Mouse (Mus musculus): ENCODE measurements around the gene Fam72a. TPM values are rescaled to one million over a fixed set of nuclear protein-coding genes. Genes with fewer than 3 reads are reported as not detected.

Gene Fam72a
- 1 to 10 TPM; 1.2 to 1.8 TPM for total RNA-seq (2021)

- DNase-seq, result peak; percentile 98
These were observed at the start of gene Fam72a, which contains the start of gene Srgap2 for GRCm38 (mm10) chr1:131527281-131528080. Fam72a (plus strand) TSS chr1:131527903. Srgap2 (minus strand) TSS chr1:131527352.

GRCm38 (mm10) chr1:131478770-131479305 is 48.9 kb upstream of the Fam72a start:
- no peak for DNase-seq

GRCm38 (mm10) chr1:131481391-131481790 is 46.3 kb upstream of the Fam72a start:
- DNase-seq, result no peak

GRCm38 (mm10) chr1:131482242-131482641 is 45.5 kb upstream of the Fam72a start:
- no peak for DNase-seq

GRCm38 (mm10) chr1:131486094-131486850 is 41.4 kb upstream of the Fam72a start:
- DNase-seq, result no peak

- DNase-seq, result no peak
These were observed 38.4 kb upstream of the Fam72a start for GRCm38 (mm10) chr1:131489312-131489711.

GRCm38 (mm10) chr1:131491579-131491978 is 36.1 kb upstream of the Fam72a start:
- no peak for DNase-seq

GRCm38 (mm10) chr1:131492360-131492759 is 35.3 kb upstream of the Fam72a start:
- DNase-seq, result no peak

- DNase-seq, result peak; percentile 47
These were observed 33.5 kb upstream of the Fam72a start for GRCm38 (mm10) chr1:131493966-131494898.

- DNase-seq, result no peak
These were observed 29.5 kb upstream of the Fam72a start for GRCm38 (mm10) chr1:131498231-131498630.

GRCm38 (mm10) chr1:131501681-131502080 is 26.0 kb upstream of the Fam72a start:
- DNase-seq, result no peak

- DNase-seq, result no peak
These were observed 16.6 kb upstream of the Fam72a start for GRCm38 (mm10) chr1:131511131-131511530.

- DNase-seq, result no peak
These were observed 15.8 kb upstream of the Fam72a start for GRCm38 (mm10) chr1:131511661-131512500.

GRCm38 (mm10) chr1:131513136-131513535 is 14.6 kb upstream of the Fam72a start:
- DNase-seq, result peak; percentile 36

- no peak for DNase-seq
These were observed 13.5 kb upstream of the Fam72a start for GRCm38 (mm10) chr1:131514197-131514596.

- DNase-seq, result no peak
These were observed 11.1 kb upstream of the Fam72a start for GRCm38 (mm10) chr1:131516588-131516987.

GRCm38 (mm10) chr1:131523794-131524193 is 3.9 kb upstream of the Fam72a start:
- DNase-seq, result no peak

- peak; percentile 63 for DNase-seq
These were observed 2.6 kb upstream of the Fam72a start for GRCm38 (mm10) chr1:131525101-131525585.

GRCm38 (mm10) chr1:131525586-131526271 is 2.0 kb upstream of the Fam72a start:
- peak; percentile 49 for DNase-seq
